Mouse (Mus musculus) intestine, postnatal 0 days (tissue): Measurements from ENCODE around the gene 2310030G06Rik. TPM values are rescaled to one million over a fixed set of nuclear protein-coding genes. Genes with fewer than 3 reads are reported as not detected.

Source experiments
- ATAC-seq: fragments of 200-750 bp; cut with Nextera tagmentation; 2 replicates; pipeline ENCODE4 v1.8.0; 2017; ENCODE audit warnings: mild to moderate bottlenecking, moderate TSS enrichment, moderate library complexity
- H3K27ac ChIP-seq: fragments of 300-500 bp; sonication (generic); 2 replicates; pipeline ENCODE4 v1.5.1; 2014; ENCODE audit warnings: mild to moderate bottlenecking, low read depth, low read length, moderate library complexity
- H3K27me3 ChIP-seq: fragments of 300-500 bp; sonication (generic); replicated peaks from 2 replicates; pipeline ENCODE4 v1.6.1; 2014; ENCODE audit warnings: low read length, mixed read lengths; ENCODE audit not compliant: control insufficient read depth, insufficient read depth
- H3K36me3 ChIP-seq: fragments of 300-500 bp; sonication (generic); 2 replicates; pipeline ENCODE4 v1.6.1; 2014; ENCODE audit warnings: mild to moderate bottlenecking, moderate library complexity; ENCODE audit not compliant: control insufficient read depth, insufficient read depth
- H3K4me1 ChIP-seq: fragments of 300-500 bp; sonication (generic); replicated peaks from 2 replicates; pipeline ENCODE4 v1.6.1; 2014; ENCODE audit warnings: antibody characterized with exemption, low read length, mixed read lengths; ENCODE audit not compliant: control insufficient read depth, insufficient read depth
- H3K4me2 ChIP-seq: fragments of 300-500 bp; sonication (generic); replicated peaks from 2 replicates; pipeline ENCODE4 v1.6.1; 2014; ENCODE audit warnings: low read depth, mild to moderate bottlenecking, moderate library complexity
- H3K4me3 ChIP-seq: fragments of 300-500 bp; sonication (generic); 2 replicates; pipeline ENCODE4 v1.5.1; 2014; ENCODE audit warnings: low read depth, low read length
- H3K9ac ChIP-seq: fragments of 300-500 bp; sonication (generic); 2 replicates; pipeline ENCODE4 v1.6.1; 2014; ENCODE audit warnings: mild to moderate bottlenecking, low read depth, low read length
- H3K9me3 ChIP-seq: fragments of 300-500 bp; sonication (generic); 2 replicates; pipeline ENCODE4 v1.6.1; 2016; ENCODE audit warnings: mixed run types; ENCODE audit not compliant: control insufficient read depth
- CTCF ChIP-seq: sonication (generic); IDR thresholded peaks from 2 replicates; pipeline ENCODE4 v1.5.1; 2016; ENCODE audit warnings: low read depth, mild to moderate bottlenecking, control low read depth, antibody characterized with exemption, moderate library complexity
- WGBS: fragments of 180-500 bp; shearing (Covaris S2); extraction: QIAGEN DNeasy Blood & Tissue Kit; methylation state at CpG from one replicate; pipeline ENCODE4 v1.1.7; 2014; 5-methylcytosine and 5-hydroxymethylcytosine counted together
- polyA plus RNA-seq: library from polyadenylated mRNA; unstranded; fragments of >200 nt; fragmentation: Nextera tagmentation; extraction: Ambion mirVana; gene quantifications from 2 replicates; pipeline ENCODE4 v1.2.1, GENCODE M21; 2015

2310030G06Rik gene
- polyA plus RNA-seq, 1 experiment from 2014 or later: 45.3 TPM

DNA sequence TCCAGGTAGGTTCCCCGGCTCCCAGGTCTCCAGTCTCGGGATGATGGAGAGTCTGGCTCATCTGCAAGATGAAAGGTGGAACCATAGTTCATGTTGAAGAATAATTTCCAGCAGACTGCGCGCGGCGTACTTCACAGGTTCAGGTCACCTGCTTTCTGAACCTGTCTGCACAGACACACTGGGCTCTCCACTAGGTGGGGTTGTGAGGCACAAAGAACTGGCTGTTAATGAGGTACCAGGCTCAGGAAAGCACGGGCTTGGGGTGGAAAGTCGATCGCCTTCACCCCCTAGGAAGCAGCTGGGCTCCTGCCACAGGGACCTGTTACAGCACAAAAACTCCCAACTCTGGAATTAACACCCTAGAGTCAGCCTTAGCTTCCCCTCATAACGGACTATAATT is 52.7 kb downstream of the 2310030G06Rik start:
- Histone ChIP-seq H3K4me2 (peak overlapping the region; percentile 40), H3K4me3 (no peak overlapping the region), H3K9me3 (no peaks in the 10 kb centered on the region), H3K36me3 (no peaks in the 10 kb centered on the region), H3K4me1 (no peaks in the 10 kb centered on the region), H3K9ac (no peak overlapping the region), H3K27me3 (peaks cover 4% of the 10 kb centered on the region; the same call in 1 of the 2 replicates), H3K27ac (no peak overlapping the region)
- TF ChIP-seq CTCF: peak; percentile 89
- 16% methylated on average over 10 of the region's 10 CpGs for WGBS
- peak; percentile 80 for ATAC-seq

- Histone ChIP-seq H3K27ac (no peak overlapping the region), H3K4me1 (no peaks in the 10 kb centered on the region), H3K4me3 (no peak overlapping the region), H3K36me3 (no peaks in the 10 kb centered on the region), H3K27me3 (no peaks in the 10 kb centered on the region), H3K9me3 (no peaks in the 10 kb centered on the region), H3K4me2 (peak overlapping the region; percentile 40), H3K9ac (no peak overlapping the region)
- TF ChIP-seq CTCF: no peak
- ATAC-seq: peak; percentile 54
- WGBS: 20% methylated on average over 13 of the region's 13 CpGs
These were observed 53.4 kb downstream of the 2310030G06Rik start for GRCm38 (mm10) chr9:50692626-50693580.

Other genes starting within 250 kb of the 2310030G06Rik start
- 88.2 and 90.8 TPM in 2 replicates for gene Pts, start 217.8 kb downstream of the 2310030G06Rik start, polyA plus RNA-seq
- 57.3 and 68.7 TPM in 2 replicates for gene Il18, start 191.7 kb downstream of the 2310030G06Rik start, polyA plus RNA-seq
- 4.7 and 5.3 TPM in 2 replicates for gene Bco2, start 191.4 kb downstream of the 2310030G06Rik start, polyA plus RNA-seq
- gene Tex12, start 185.2 kb downstream of the 2310030G06Rik start, polyA plus RNA-seq: 0.43 and 0.65 TPM in 2 replicates
- 738 and 800 TPM in 2 replicates for gene Sdhd, start 142.7 kb downstream of the 2310030G06Rik start, polyA plus RNA-seq
- gene Timm8b, start 142.6 kb downstream of the 2310030G06Rik start, polyA plus RNA-seq: 387 and 412 TPM in 2 replicates
- gene Pih1d2, start 129.2 kb downstream of the 2310030G06Rik start, polyA plus RNA-seq: 0.88 and 1.6 TPM in 2 replicates
- gene Nkapd1, start 129.1 kb downstream of the 2310030G06Rik start, polyA plus RNA-seq: 13.9 and 14.6 TPM in 2 replicates
- gene Dlat, start 86.8 kb downstream of the 2310030G06Rik start, polyA plus RNA-seq: 35.3 and 41.7 TPM in 2 replicates
- gene Dixdc1, start 7.0 kb downstream of the 2310030G06Rik start, polyA plus RNA-seq: 2.4 and 2.9 TPM in 2 replicates
- gene Cryab, start 4.8 kb upstream of the 2310030G06Rik start, polyA plus RNA-seq: 80.4 and 83.2 TPM in 2 replicates
- gene Hspb2, start 5.8 kb upstream of the 2310030G06Rik start, polyA plus RNA-seq: 10.3 and 10.4 TPM in 2 replicates
- gene Fdxacb1, start 21.7 kb upstream of the 2310030G06Rik start, polyA plus RNA-seq: 5.1 and 6.1 TPM in 2 replicates
- gene Alg9, start 28.5 kb upstream of the 2310030G06Rik start, polyA plus RNA-seq: 15.6 and 17.3 TPM in 2 replicates
- 35.6 and 38.6 TPM in 2 replicates for gene 1110032A03Rik, start 29.0 kb upstream of the 2310030G06Rik start, polyA plus RNA-seq
- 20.0 and 21.4 TPM in 2 replicates for gene Ppp2r1b, start 98.8 kb upstream of the 2310030G06Rik start, polyA plus RNA-seq